Mouse (Mus musculus): ENCODE measurements around the gene Klhl20. TPM values are rescaled to one million over a fixed set of nuclear protein-coding genes. Genes with fewer than 3 reads are reported as not detected.

Klhl20 gene
- polyA plus RNA-seq, 1 experiment from 2014 or later, result 16.7 TPM

DNA sequence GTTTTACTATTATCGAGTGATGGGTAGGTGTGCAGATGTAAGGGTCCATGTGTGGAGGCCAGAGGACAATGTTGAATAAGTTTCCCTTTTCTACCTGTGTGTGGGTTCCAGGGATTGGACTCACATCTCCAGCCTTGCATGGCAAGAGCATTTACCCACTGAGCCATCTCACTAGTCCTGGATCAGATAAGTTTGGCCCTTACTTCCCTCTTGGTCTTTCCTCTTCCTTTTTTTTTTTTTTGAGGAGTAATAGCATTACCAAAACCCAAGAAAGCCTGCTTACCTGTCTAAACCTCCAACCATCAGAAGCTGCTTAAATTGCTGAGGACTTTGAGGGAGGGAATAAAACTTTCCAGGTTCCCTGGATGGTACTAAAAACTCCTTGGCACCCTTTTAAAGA is 74.1 kb downstream of the Klhl20 start:
- peaks cover 83% of the 10 kb centered on the region for H3K36me3 ChIP-seq (replicated peaks)
- H3K27me3 ChIP-seq (replicated peaks; ENCODE audit: low read depth, poor library complexity, severe bottlenecking), result no peaks in the 10 kb centered on the region
- H3K4me1 ChIP-seq, result no peaks in the 10 kb centered on the region
- H3K27ac ChIP-seq (replicated peaks), result no peak overlapping the region
- no peak for DNase-seq (ENCODE audit: low spot score)
- no peaks in the 10 kb centered on the region for H3K9me3 ChIP-seq
- WGBS, result 96% methylated on average over 1 of the region's 1 CpGs
- no peak overlapping the region for H3K4me3 ChIP-seq

DNA sequence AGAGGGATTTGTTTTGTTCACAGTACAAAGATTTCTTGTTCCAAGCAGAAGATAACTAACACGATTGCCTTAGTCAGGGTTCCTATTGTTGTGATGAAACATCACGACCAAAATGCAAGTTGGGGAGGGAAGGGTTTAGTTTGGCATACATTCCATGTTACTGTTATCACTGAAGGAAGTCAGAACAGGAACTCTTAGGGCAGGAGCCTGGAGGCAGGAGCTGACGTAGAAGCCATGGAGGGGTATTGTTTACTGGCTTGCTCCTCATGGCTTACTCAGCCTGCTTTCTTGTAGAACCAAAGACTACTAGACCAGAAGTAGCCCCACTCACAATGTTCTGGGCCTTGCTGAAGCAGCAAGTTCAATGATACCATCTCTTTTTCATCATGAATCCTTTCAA is 84.3 kb downstream of the Klhl20 start:
- no peak for DNase-seq (ENCODE audit: low spot score)
- WGBS, result 87% methylated on average over 3 of the region's 3 CpGs

DNA sequence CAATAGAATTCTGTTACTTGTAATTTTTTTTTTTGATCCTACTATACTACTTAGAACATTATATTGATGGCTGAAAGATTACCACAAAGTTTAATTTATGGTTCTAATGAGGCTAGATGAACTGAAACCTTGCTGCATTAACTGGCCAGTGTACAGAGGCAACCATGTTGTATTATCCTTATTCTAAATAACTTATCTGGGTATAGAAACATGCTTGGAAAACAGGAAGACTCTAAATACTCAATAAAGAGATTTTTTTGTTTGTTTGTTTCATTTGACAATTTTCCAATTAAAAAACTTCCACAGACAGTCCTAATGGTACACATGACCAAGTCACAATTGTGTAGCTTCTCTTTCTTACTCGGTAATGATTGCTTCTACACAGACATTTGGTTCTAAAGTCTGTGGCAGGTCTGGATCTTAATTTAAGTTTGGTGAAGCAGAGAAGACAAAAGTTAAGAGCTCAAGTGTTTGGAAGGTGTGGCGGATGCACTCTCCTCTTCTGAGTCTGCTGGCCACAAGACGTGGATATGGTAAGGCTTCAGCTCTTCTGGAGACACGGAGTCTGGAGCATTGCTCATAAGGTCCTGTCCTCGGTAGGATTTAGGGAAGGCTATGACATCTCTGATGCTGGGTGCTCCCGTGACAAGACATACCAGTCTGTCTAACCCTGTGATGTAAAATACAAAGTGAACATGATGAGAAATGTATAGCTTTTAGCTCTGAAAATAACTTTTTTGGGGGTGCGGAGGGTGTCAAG is 89.9 kb downstream of the Klhl20 start:
- Histone ChIP-seq H3K36me3 (replicated peaks) (peaks cover 83% of the 10 kb centered on the region), H3K27ac (replicated peaks) (no peak overlapping the region), H3K27me3 (replicated peaks; ENCODE audit: low read depth, poor library complexity, severe bottlenecking) (no peaks in the 10 kb centered on the region), H3K4me3 (no peak overlapping the region), H3K9me3 (no peaks in the 10 kb centered on the region), H3K4me1 (peaks cover 6% of the 10 kb centered on the region; the same call in 1 of the 2 replicates)
- DNase-seq (ENCODE audit: low spot score), result no peak
- WGBS, result 90% methylated on average over 7 of the region's 7 CpGs

More for the DNA sequence above, 84.3 kb downstream of the Klhl20 start:
- Histone ChIP-seq H3K27ac (replicated peaks) (no peak overlapping the region), H3K27me3 (replicated peaks; ENCODE audit: low read depth, poor library complexity, severe bottlenecking) (no peaks in the 10 kb centered on the region), H3K36me3 (replicated peaks) (peaks cover 97% of the 10 kb centered on the region), H3K4me3 (no peak overlapping the region), H3K9me3 (no peaks in the 10 kb centered on the region), H3K4me1 (no peaks in the 10 kb centered on the region)

DNA sequence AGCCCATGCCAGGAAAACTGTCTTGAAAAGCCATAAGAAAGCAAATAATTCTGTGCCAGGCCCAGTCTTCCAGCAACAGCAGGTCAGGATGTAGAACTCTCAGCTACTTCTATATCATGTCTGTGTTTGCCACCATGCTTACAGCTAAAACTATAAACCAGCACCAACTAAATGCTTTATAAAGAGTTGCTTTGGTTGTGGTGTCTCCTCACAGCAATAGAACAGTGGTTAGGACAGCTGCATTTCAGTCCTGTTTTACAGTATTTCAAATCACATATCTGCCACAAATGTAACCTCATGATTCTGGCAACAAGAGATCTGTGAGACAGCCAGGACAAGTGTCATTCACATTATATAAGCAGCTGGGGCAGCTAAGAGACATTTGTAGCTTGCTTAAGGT is 90.5 kb downstream of the Klhl20 start:
- Histone ChIP-seq H3K4me3 (no peak overlapping the region), H3K36me3 (replicated peaks) (peaks cover 83% of the 10 kb centered on the region), H3K27me3 (replicated peaks; ENCODE audit: low read depth, poor library complexity, severe bottlenecking) (no peaks in the 10 kb centered on the region), H3K9me3 (no peaks in the 10 kb centered on the region), H3K4me1 (peaks cover 6% of the 10 kb centered on the region; the same call in 1 of the 2 replicates), H3K27ac (replicated peaks) (no peak overlapping the region)
- no peak for DNase-seq (ENCODE audit: low spot score)

DNA sequence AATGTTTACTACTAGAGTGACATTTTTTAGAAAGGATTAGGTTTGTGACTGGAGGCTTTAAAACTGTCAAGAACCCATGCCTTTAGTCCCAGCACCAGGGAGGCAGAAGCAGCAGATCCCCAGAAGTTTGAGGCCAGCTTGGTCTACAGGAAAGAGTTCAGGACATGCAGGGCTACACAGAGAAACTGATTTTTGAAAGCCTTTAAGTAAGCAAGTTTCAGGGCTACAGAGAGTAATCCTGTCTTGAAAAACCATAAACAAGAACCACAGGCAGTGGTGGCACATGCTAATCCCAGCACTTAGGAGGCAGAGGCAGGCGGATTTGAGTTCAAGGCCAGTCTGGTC is 90.9 kb downstream of the Klhl20 start:
- Histone ChIP-seq H3K27ac (replicated peaks) (no peak overlapping the region), H3K27me3 (replicated peaks; ENCODE audit: low read depth, poor library complexity, severe bottlenecking) (no peaks in the 10 kb centered on the region), H3K9me3 (no peaks in the 10 kb centered on the region), H3K4me3 (no peak overlapping the region), H3K4me1 (peaks cover 6% of the 10 kb centered on the region; the same call in 1 of the 2 replicates), H3K36me3 (replicated peaks) (peaks cover 83% of the 10 kb centered on the region)
- no peak for DNase-seq (ENCODE audit: low spot score)
- 70% methylated on average over 1 of the region's 1 CpGs for WGBS

DNA sequence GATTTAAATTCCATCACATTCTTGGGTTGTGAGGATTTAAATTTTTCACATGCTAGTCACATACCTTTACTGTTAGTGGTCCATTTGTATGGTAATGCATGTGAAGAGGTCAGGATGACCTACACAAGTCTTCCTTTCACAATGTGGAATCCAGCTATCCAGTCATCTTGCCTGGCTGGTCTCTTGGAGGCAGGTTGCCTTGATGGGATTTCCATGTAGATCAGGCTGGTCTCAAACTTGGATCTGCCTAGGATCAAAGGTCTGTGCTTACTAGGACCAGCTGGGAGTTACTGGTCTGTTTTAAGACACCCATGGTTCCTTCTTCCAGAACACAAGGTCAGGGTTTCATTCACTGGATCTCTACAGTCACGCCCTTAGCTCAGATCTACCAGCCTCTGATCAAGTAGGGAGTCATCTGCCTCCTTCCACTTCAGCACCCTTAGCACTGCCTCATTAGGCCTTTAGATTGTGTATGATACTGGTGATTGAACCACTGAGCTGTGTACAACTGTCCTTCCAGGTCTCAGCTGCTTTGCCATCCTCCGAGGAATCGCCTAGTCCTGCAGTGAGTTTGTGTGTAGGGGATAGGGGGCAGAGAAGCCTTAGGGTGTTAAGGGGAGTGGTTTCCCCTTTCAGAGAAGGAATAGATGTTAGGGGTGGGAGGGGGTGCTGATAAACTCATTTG is 91.4 kb downstream of the Klhl20 start:
- peaks cover 6% of the 10 kb centered on the region; the same call in 1 of the 2 replicates for H3K4me1 ChIP-seq
- 0 out of 2 replicates have a peak overlapping the region, but pooled peaks have one; percentile 2 for H3K4me3 ChIP-seq
- WGBS, result 17% methylated on average over 3 of the region's 3 CpGs
- H3K9me3 ChIP-seq, result no peaks in the 10 kb centered on the region
- DNase-seq (ENCODE audit: low spot score), result peak; percentile 58
- H3K27ac ChIP-seq (replicated peaks), result peak overlapping the region; percentile 59
- H3K27me3 ChIP-seq (replicated peaks; ENCODE audit: low read depth, poor library complexity, severe bottlenecking), result no peaks in the 10 kb centered on the region
- H3K36me3 ChIP-seq (replicated peaks), result peaks cover 79% of the 10 kb centered on the region

DNA sequence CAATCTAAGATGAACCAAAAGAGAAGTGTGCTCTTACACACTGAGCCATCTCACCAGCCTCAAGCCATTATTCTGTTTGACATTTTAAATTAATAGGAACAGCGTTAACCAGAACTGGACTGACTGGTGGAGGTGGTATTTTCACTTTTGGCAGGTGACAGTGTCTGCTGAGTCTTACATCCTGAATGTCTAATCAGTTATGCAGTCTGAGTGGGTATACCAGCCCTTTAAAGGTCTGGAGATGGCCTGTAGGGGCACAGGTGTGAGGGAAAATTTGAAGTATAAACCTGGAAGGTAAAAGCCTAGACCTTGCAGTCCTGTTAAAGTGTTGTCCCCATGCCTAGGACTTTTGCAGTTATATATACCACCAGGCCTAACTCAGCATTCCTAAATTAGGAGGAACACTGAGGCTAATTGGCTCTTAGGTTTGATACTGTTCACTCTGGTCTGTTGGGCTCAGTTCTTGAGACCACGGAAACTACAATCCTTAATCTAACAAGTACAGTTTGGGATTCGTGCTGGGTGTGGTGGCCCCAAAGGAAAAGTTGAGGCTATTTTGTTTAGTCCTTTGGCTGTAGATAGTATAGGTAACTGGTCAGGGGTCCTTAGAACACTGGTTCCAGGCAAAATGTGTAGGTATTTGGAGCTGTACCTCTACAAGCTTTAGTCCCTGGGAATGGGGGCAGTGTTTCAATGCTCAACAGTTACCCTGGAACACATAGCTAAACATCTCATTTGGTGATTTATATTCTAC is 92.2 kb downstream of the Klhl20 start:
- 5% methylated on average over 3 of the region's 3 CpGs for WGBS
- H3K4me1 ChIP-seq, result peaks cover 6% of the 10 kb centered on the region
- DNase-seq (ENCODE audit: low spot score), result peak; percentile 37
- peaks cover 72% of the 10 kb centered on the region for H3K36me3 ChIP-seq (replicated peaks)
- no peak overlapping the region for H3K27ac ChIP-seq (replicated peaks)
- H3K4me3 ChIP-seq, result peak overlapping the region; percentile 6; the same call in 1 of the 2 replicates
- H3K27me3 ChIP-seq (replicated peaks; ENCODE audit: low read depth, poor library complexity, severe bottlenecking), result no peaks in the 10 kb centered on the region
- no peaks in the 10 kb centered on the region for H3K9me3 ChIP-seq

Other genes with a start within 250 kb of the Klhl20 start
- gene Rc3h1, start 225.1 kb downstream of the Klhl20 start, polyA plus RNA-seq (2016; fragmentation: Nextera tagmentation; extraction: Ambion mirVana), result 8.9 and 9.2 TPM in 2 replicates
- 2.3 and 2.5 TPM in 2 replicates for gene Serpinc1, start 152.9 kb downstream of the Klhl20 start, polyA plus RNA-seq (2016; fragmentation: Nextera tagmentation; extraction: Ambion mirVana)
- gene Zbtb37, start 96.7 kb downstream of the Klhl20 start, polyA plus RNA-seq (2016; fragmentation: Nextera tagmentation; extraction: Ambion mirVana), result 5.7 TPM in 2 replicates
- gene Dars2, start 60.9 kb downstream of the Klhl20 start, polyA plus RNA-seq (2016; fragmentation: Nextera tagmentation; extraction: Ambion mirVana), result 59.0 and 68.3 TPM in 2 replicates
- gene Cenpl, start 60.8 kb downstream of the Klhl20 start, polyA plus RNA-seq (2016; fragmentation: Nextera tagmentation; extraction: Ambion mirVana), result 36.2 and 40.7 TPM in 2 replicates
- 5.1 and 5.6 TPM in 2 replicates for gene Ankrd45, start 11.2 kb upstream of the Klhl20 start, polyA plus RNA-seq (2016; fragmentation: Nextera tagmentation; extraction: Ambion mirVana)
- gene Tex50, start 27.8 kb upstream of the Klhl20 start, polyA plus RNA-seq (2016; fragmentation: Nextera tagmentation; extraction: Ambion mirVana), result 0.21 and 0.38 TPM in 2 replicates
- 783 and 804 TPM in 2 replicates for gene Prdx6, start 119.7 kb upstream of the Klhl20 start, polyA plus RNA-seq (2016; fragmentation: Nextera tagmentation; extraction: Ambion mirVana)